Mouse (Mus musculus) mouse embryonic stem cell (cell line): ENCODE measurements around the gene Adamts10.

Source experiments
- in situ Hi-C, 2 experiments: fragments of 300-500 bp; cut with MboI; formaldehyde crosslinking; loops; 1 replicate in 1 of 2; 3 replicates in 1 of 2; pipeline ENCODE4 v1.14.3; 2019 to 2020; ENCODE audit warnings: low sequenced_read_pairs in 2 of 2, low pct_unique_long_range_greater_than_20kb in 1 of 2, mixed read lengths in 1 of 2; ENCODE audit not compliant: unreplicated experiment in 1 of 2

The Adamts10 gene

GRCm38 (mm10) chr17:33539878-33540277 is 15.9 kb downstream of the Adamts10 start:
- in situ Hi-C loops = no loop called here

DNA sequence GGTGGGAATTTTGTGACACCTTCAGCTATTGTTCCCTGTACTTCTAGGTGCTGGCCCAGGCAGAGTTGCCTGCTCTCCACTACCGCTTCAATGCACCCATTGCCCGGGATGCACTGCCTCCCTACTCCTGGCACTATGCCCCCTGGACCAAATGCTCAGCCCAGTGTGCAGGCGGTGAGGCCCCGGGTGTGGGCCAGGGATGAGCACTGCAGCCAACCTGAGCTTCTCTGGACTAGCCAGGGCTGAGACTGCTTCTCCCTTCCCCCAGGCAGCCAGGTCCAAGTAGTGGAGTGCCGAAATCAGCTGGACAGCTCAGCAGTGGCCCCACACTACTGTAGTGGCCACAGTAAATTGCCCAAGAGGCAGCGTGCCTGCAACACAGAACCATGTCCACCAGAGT is 25.2 kb downstream of the Adamts10 start:
- in situ Hi-C loops = no loop called here

DNA sequence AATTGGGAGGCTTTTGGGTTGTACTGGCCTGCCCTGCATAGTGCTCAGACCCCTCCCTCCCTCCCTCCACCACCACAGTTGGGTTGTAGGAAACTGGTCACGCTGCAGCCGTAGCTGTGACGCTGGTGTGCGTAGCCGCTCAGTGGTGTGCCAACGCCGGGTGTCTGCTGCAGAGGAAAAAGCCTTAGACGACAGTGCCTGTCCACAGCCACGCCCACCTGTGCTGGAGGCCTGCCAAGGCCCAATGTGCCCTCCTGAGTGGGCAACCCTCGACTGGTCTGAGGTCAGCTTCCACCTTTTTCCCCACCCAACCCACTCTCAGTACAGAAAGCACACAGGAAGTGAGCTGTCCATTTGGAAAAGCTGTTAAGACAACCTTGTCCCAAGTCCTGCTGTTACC is 26.4 kb downstream of the Adamts10 start:
- in situ Hi-C loops = no loop called here

- in situ Hi-C loops = no loop called here
Observed at GRCm38 (mm10) chr17:33552113-33552512, 28.1 kb downstream of the Adamts10 start.

DNA sequence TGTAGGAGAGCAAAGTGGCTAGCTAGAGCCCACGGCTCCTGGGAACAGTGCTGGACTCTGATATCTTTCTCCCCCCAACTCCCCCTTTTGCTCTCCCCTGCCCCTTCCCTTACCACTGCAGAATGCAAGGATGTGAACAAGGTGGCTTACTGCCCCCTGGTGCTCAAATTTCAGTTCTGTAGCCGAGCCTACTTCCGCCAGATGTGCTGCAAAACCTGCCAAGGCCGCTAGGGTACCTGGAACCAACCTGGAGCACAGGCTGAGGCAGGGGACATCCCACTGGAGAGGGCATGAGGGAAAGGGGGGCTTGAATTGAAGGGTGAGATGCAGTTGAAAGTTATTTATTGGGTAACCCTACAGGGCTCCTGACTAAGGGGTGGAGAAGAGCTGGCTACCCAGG is 29.0 kb downstream of the Adamts10 start:
- in situ Hi-C loops = no loop called here

DNA sequence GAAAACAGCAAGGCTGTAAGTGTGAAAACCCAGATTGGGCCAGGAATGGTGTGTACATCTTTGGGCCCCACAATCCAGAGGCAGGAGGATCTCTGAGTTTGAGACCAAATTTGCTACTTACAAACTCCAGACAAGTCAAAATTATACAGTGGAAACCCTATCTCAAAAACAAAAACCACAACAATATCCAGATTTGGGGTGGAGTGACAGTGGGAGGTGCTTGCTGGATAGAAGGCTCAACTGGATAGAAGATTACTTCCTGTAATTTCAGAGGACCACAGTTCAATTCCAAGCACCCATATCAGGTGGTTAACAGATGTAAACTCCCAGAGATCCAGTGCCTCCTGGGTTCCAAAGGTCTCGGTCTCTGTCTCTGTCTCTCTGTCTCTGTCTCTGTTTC is 30.5 kb downstream of the Adamts10 start:
- in situ Hi-C loops = no loop called here

DNA sequence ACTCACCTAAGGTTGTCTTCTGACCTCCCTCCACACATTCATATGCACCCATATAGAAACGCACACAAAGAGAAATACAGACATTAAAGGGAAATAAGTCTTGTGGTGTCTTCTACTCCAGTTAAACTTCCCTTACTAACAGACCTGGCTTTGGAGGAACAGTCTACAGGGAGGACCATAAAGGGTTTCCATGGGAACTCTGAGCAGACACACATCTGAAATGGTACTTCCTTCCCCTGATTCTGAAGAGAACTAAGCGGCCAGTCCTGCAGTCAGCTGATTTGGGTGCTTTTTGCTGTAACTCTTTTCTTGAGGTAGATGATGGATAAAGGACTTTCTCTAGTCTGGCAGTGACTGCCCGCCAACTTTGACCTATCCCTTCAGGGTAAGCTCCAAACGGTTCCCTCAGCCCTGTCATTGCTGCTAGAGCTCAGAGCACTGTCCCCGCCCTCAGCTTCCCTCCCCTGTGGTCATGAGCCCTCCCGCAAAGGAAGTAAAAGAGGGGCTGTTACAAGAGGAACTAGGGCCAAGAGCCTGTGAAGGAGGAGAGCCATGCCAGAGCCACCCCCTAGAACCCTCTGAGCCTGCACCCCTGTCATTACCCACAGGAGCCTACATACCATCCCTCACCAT is 31.3 kb downstream of the Adamts10 start, which contains the start of gene Myo1f:
Gene Myo1f (plus strand): TSS at position 485 of the 633 bp plus-strand sequence.
- in situ Hi-C loops = no loop called here

DNA sequence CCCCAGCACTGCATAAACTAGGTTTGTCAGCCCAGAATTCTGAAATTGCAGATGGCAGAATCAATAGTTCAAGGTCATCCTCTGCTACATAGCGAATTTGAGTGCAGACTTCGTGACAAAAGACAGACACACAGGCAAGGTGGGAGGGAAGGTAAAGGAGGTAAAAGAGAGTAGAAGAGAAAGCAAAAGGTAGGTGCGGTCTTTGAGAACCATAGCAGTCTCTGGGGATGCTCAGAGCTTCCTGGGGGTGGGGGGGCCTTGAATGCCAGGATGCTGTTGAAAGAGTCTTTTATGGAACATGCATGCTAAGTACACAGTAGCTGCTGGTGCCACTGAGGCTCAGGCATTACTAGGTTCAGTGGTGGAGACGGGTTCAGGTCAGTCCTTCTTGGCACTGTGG is 33.9 kb downstream of the Adamts10 start:
- in situ Hi-C loops = no loop called here

- in situ Hi-C loops = no loop called here
Observed at GRCm38 (mm10) chr17:33563527-33564076, 39.6 kb downstream of the Adamts10 start.

DNA sequence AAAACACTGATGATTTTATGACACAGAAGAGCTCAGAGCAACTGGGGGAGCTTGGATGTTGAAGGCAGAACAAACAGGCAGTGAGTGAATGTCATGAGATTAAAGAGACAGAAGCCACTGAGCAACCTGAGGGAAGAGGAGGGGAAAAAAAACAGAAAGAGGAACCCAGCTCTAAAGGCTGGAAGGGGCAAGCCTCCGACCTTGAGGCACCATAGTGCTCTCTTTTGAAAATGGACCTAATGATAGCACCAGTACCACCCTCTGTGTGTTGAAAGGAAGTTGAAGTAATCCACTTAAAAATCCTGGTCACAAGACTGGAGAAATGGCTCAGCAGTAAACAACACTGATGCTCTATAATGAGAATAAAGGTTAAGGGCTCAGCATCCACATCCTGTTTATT is 40.6 kb downstream of the Adamts10 start:
- in situ Hi-C loops = no loop called here

DNA sequence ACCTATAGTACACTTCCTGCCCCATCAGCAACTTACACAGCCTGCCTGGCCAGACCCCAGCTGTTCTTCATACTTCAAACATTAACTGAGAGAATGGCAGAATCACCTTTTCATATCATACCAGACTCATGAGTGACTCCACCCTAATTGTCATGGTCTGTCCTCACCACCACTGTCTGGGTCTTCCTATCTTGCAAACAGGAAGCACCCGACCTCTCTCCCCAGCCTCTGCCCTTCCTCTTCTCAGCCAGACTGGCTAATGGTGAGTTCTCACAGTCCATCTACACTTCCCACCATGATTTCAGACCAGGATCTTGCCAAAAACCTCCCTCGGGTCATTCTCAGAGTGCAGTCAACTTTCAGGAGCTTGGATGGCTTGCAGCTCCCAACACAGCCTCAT is 42.2 kb downstream of the Adamts10 start:
- in situ Hi-C loops = no loop called here

DNA sequence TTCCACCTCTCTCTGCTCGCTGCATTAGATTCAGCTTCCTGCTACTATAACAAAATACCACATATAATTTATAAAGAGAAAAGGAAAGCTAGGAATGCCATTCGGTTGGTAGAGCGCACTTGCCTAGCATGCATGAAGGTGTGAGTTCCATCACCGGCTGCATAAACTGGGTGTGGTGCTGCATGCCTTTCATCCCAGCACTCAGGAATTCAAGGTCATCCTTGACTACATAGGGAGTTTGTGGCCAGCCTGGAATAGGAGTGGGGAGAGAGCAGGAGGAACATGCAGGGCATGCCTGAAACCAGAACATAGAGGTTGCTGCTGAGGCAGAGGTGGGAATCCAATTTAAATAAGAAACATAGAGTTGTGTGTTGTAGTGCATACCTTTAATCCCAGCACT is 60.1 kb downstream of the Adamts10 start:
- in situ Hi-C loops = no loop called here

- in situ Hi-C loops = no loop called here
Observed at GRCm38 (mm10) chr17:33586011-33586410, 62.0 kb downstream of the Adamts10 start.

- in situ Hi-C loops = loop anchor here in 1 of 2 experiments (10.0 kb wide), 1 partner anchor 208 kb away; no protein-coding TSS in a partner anchor
Observed at GRCm38 (mm10) chr17:33597271-33597670, 73.3 kb downstream of the Adamts10 start.

DNA sequence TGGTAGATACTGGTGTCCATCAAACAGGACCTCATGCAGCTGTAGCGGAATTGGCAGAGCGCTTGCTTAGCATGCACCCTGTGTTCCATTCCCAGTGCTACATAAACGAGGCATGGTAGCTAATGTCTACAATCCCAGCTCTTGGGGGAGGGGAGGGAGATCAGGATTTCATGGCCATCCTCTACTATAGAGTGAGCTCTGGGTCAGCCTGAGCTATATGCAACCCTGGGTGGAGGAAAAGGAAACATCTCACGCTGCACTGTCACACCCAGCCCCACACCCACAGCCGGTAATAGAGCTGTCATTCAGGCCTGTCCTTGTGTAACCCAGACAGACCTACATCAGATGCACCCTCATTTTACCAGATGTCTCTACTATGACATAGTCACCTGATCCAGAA is 74.5 kb downstream of the Adamts10 start:
- in situ Hi-C loops = loop anchor here in 1 of 2 experiments (10.0 kb wide), 1 partner anchor 206 kb away; no protein-coding TSS in a partner anchor

- in situ Hi-C loops = loop anchor here in 1 of 2 experiments (10.0 kb wide), 1 partner anchor 205 kb away; no protein-coding TSS in a partner anchor
Observed at GRCm38 (mm10) chr17:33599836-33600475, 76.0 kb downstream of the Adamts10 start.

- in situ Hi-C loops = no loop called here
Observed at GRCm38 (mm10) chr17:33600831-33601230, 76.8 kb downstream of the Adamts10 start.

DNA sequence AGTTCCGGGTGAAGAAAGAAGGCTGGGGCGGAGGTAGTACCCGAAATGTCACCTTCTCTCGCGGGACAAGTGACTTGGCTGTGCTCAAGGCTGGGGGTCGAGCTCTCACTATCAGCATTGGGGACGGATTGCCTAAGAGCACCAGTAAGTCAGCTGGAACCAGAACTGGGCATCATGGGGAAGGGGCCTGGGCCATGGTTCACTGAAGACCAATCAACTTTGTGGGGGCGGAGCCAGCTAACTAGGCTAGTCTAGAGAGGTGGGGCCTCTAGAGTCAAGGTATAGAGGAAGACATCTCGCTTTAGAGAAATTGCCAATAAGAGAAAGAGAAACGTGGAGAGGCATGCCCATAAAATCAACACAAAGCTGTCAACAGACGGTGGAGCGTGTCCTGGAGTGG is 77.9 kb downstream of the Adamts10 start:
- in situ Hi-C loops = no loop called here
